Mouse (Mus musculus): ENCODE data around the gene Zbtb8os.

Gene Zbtb8os

DNA sequence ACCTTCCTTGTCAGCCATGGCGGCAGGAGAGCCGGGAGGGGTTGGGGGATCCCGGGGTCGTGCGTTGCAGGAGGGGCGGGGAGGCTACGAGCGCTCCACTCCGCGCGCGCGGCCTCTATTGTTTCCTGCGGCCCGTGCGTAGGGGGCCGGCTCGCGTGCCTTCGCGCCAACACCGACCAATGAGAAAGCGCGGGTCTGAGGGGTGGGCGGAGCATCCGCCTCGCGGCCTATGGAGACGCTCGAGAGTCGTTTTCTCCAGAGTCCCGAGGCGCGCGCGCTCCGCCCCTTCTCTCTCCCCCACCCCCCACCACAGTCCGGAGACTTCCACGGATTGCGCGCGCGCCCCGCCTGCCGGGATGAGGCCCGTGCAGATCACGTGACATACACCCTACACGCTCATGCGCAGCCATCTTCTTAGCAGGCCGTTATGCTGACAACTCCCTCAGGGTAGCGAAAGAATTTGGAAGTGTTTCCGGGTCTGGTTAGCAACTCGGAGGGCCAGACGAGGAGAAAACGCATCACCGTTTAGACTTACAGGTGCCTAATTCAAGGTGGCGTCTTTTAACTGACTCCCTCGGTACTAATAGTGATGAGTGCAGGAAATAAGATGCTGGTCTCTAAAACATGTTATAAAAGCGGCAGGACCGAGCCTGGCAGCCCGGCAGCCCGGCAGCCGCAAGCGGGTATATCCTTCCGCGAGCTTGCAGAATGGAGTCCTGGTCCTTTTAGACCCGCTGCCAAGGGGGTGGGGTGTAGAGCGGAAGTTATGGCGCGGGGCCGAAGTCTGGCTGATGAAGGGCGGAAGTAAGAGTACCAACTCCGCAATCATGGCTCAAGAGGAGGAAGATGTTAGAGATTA lies at the start of gene Zbtb8os, which contains the start of gene Rbbp4:
Gene Zbtb8os, plus strand, starts transcription at position 480 of the 859 bp plus-strand sequence.
Gene Rbbp4, minus strand, starts transcription at position 155 of the 859 bp plus-strand sequence.
- peak; percentile 94 for DNase-seq (ENCODE audit: low read depth, low spot score)

DNA sequence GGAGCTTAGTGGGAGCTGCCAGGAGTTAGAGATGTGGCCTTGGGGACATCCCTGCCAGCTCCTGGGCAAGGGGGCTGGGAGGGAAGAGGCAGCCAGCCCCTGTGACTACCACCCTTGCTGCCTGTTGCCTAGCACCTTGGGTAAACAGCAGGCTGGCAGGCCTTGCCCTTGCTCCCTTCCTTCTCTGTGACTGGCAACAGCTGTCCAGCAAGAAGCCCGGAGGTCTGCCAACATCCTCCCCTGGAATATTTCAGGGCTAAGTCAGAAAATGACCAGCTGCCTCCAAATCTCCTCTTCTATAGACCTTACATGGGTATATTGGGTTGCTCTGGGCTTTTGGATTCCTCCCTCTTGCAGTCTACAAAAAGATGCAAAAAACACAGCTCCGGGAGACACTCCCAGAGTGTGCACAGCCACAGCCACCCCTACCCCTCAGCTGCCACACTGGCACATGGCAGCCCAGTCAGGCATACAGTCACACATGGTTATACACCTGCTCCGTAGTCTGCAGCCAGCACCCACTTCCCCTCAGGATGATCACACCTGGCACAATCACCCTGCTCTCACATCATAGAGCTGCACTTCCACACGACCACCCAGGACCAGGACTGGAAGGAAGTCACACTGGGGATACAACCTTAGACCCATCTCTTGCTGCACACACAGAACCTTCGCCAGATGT lies 49.4 kb upstream of the Zbtb8os start:
- DNase-seq (ENCODE audit: low read depth, low spot score), result no peak

DNA sequence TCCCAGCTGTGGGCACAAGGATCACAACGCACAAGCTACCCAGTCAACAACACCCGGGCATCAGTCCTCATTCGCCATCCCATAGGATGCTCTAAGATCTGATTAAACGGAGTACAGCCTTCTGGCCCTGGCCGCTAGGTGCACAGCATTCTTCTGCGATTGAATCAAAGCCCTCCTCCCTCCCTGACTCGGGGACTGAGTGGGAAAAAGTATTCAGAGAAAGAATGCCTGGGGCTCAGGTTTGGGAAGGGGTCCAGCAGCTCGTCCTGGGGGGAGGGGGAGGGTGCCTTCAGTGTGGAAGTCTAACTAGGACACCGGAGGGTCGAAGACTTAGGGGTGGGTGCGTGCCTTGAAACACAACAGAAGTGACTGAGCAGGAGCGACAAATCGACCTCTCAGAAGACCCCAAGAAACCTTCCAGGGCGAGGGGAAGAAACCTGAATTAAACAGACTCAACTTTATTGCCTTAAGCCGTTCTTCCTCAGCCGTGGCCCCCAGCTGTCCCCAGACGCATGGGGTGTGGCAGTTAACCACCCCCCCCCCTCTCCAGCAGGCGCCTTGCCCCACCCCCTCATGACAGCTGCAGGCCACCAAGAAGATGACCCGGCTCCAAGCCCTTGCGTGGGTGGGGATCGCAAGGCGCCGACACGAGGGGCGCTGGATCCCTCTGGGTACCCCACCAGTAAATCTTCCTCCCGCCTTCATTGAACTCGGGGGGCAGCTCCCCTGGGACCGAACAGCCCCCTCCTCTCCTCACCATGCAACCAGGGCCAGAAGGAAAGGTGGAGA lies 48.6 kb upstream of the Zbtb8os start:
- no peak for DNase-seq (ENCODE audit: low read depth, low spot score)

GRCm38 (mm10) chr4:129287472-129287981 lies 48.0 kb upstream of the Zbtb8os start, which contains the start of gene Sync:
Sync (plus strand) TSS chr4:129287617.
- DNase-seq (ENCODE audit: low read depth, low spot score), result no peak

GRCm38 (mm10) chr4:129288067-129288466 lies 47.4 kb upstream of the Zbtb8os start:
- DNase-seq (ENCODE audit: low read depth, low spot score), result no peak

DNA sequence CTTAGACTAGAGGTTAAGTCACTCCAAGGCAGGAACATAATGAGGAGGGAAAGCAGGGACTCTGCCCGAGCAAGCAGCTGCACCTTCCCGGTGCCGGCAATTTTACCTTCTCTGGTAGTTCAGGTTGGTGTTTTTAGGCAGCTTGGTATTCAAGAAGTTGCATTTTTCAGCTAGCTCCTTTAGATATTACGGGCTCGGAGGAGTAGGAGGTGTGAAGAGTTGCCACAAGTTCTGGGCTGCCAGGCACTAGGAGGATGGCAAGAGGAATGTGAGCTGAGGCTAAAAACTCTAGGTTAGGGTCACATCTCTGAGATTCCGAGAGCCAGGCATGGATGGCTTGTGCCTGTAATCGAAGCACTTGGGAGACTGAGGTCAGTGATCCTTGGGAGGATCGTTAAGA lies 45.8 kb upstream of the Zbtb8os start:
- DNase-seq (ENCODE audit: low read depth, low spot score), result no peak

DNA sequence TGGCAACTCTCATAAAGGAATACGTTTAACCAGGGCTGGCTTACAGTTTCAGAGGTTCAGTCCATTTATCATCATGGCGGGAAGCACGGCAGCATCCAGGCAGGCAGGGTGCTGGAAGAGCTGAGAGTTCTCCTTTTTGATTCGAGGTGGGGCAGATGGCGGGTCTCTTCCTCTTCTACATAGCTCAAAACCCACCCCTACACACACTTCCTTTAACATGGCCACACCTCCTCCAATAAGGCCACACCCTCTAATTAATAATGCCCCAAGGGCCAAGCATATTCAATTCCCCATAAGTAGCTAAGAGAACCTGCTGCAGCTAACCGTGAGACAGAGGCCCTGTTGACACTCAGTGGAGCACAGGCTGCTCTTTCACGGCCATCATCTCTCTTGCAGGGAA lies 42.7 kb upstream of the Zbtb8os start:
- DNase-seq (ENCODE audit: low read depth, low spot score), result no peak

- no peak for DNase-seq (ENCODE audit: low read depth, low spot score)
These were observed 41.8 kb upstream of the Zbtb8os start for GRCm38 (mm10) chr4:129293702-129294101.

DNA sequence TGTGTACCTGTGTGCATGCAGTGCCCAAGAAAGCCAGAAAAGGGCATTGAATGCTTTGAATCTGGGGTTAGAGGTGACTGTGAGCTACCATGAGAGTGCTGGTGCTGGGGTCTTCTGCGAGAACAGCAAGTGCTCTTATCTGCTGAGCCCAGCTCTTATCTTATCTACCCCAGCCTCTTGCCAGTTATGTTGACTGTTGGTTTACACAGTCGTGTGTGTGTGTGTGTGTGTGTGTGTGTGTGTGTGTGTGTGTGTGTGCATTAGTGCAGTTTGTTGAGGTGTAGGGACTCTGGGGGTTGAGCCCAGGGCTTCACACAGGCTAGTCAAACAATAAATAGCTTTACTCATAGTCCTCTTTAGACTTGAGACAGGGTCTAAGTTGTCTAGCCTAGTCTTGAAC lies 40.3 kb upstream of the Zbtb8os start:
- DNase-seq (ENCODE audit: low read depth, low spot score), result no peak

- no peak for DNase-seq (ENCODE audit: low read depth, low spot score)
These were observed 39.4 kb upstream of the Zbtb8os start for GRCm38 (mm10) chr4:129296066-129296465.

GRCm38 (mm10) chr4:129297724-129298123 lies 37.8 kb upstream of the Zbtb8os start:
- no peak for DNase-seq (ENCODE audit: low read depth, low spot score)

- no peak for DNase-seq (ENCODE audit: low read depth, low spot score)
These were observed 36.4 kb upstream of the Zbtb8os start for GRCm38 (mm10) chr4:129299121-129299520.

- DNase-seq (ENCODE audit: low read depth, low spot score), result no peak
These were observed 32.1 kb upstream of the Zbtb8os start for GRCm38 (mm10) chr4:129303401-129303800.

DNA sequence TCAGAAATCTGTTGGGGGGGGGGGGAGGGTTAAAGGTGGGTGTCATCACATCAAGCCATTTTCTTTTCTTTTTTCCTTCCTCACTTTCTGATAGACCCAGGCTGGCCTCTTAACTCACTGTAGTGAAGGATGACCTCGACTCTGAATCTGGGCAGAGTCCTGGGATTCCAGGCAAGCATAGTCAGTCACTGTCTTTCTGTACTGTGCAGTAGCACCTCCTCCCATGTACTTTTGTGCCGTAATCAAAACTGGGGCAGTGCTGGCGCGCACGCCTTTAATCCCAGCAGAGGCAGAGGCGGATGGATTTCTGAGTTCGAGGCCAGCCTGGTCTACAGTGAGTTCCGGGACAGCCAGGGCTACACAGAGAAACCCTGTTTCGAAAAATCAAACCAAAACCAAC lies 31.7 kb upstream of the Zbtb8os start:
- DNase-seq (ENCODE audit: low read depth, low spot score), result no peak

GRCm38 (mm10) chr4:129304306-129304705 lies 31.2 kb upstream of the Zbtb8os start:
- DNase-seq (ENCODE audit: low read depth, low spot score), result no peak

DNA sequence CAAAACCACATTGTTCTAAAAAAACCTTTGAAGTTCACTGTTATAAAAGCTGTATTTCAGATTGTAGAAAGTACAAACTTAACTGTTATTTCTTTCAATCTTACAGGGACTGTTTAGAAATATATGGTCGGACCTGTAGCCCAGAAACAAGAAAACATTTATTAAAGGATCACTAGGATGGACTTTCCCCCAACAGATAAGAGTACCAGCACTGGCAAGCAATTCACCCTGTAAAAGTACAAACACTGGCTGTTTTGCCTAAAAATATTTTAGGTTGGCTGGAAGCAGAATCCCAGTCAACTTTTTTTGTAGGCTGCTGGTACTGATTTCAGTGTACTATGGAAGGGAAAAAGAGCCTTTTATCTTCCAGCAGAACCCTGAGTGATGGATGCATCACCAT lies 27.6 kb upstream of the Zbtb8os start:
- no peak for DNase-seq (ENCODE audit: low read depth, low spot score)

DNA sequence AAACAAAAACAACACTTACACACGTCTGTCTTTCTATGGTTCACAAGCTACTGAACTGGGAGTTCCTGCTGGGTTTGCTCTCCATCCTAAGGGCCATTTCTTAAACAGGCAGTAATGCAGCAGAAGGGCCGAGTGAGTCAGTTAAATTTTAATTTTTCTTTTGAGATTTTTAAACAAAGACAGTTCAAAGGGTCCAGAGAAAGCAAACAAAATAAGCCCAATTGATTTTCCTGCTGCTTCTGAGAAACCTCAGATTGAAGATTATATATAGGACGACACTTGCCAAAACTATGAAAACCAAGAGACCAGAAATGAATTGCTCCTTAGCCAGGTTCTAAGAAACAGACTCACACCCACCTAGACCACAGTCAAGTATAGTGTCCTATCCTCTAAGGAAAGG lies 21.6 kb upstream of the Zbtb8os start:
- no peak for DNase-seq (ENCODE audit: low read depth, low spot score)

GRCm38 (mm10) chr4:129320876-129321275 lies 14.6 kb upstream of the Zbtb8os start:
- no peak for DNase-seq (ENCODE audit: low read depth, low spot score)

- no peak for DNase-seq (ENCODE audit: low read depth, low spot score)
These were observed 13.5 kb upstream of the Zbtb8os start for GRCm38 (mm10) chr4:129322042-129322441.

DNA sequence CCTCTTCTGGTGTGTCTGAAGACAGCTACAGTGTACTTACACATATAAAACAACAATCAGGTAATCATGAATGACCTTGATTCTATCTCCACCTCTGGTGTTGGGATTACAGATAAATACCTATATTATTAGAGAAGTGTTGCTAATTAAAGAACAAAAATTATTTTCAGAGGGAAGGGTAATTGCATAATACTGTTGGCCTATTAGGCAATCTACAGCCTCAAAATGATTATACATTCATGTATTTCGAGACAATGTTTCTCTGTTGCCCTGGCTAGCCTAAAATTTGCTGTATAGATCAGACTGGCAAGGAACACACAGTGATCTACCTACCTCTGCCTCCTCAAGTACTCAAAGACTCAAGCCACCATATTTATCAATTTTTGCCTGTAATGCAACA lies 12.0 kb upstream of the Zbtb8os start:
- no peak for DNase-seq (ENCODE audit: low read depth, low spot score)

DNA sequence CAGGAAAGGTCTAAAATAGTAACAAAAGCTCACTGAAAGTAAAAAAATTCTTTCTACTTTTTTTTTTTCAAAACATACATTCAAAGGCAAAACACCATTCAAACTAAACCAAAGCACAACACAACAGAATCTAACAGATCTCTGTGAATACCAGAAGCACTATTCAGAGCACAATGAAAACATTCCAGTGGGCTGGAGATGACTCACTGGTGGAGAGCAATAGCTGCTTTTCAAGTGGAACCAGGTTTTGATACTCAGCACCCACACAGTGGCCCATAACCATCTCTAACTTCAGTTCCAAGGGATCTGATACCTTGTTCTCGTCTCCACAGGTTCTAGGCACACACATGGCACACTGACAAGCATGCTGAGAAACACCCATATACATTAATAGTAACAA lies 10.7 kb upstream of the Zbtb8os start:
- no peak for DNase-seq (ENCODE audit: low read depth, low spot score)

- DNase-seq (ENCODE audit: low read depth, low spot score), result no peak
These were observed 9.3 kb upstream of the Zbtb8os start for GRCm38 (mm10) chr4:129326191-129326590.

All from retina, adult 2 months (tissue).